Mouse (Mus musculus) liver, postnatal 0 days (tissue): ENCODE data around the gene Scamp3. TPM values are rescaled to one million over a fixed set of nuclear protein-coding genes. Genes with fewer than 3 reads are reported as not detected.

Source experiments
- ATAC-seq: fragments of 200-750 bp; cut with Nextera tagmentation; 2 replicates; pipeline ENCODE4 v1.8.0; 2017; ENCODE audit warnings: mild to moderate bottlenecking, moderate library complexity
- DNase-seq: peaks from one replicate; pipeline ENCODE4 v3.0.0-alpha.2; 2016
- H3K27ac ChIP-seq: fragments of 300-500 bp; sonication (generic); 2 replicates; pipeline ENCODE4 v1.5.1; 2014; ENCODE audit warnings: antibody characterized with exemption, moderate library complexity, mild to moderate bottlenecking, low read depth
- H3K27me3 ChIP-seq: fragments of 300-500 bp; sonication (generic); 2 replicates; pipeline ENCODE4 v1.6.1; 2014; ENCODE audit warnings: low read length, control low read depth, mixed read lengths; ENCODE audit not compliant: insufficient read depth
- H3K36me3 ChIP-seq: fragments of 300-500 bp; sonication (generic); replicated peaks from 2 replicates; pipeline ENCODE4 v1.6.1; 2014; ENCODE audit warnings: mild to moderate bottlenecking, control low read depth, low read length, moderate library complexity, mixed read lengths; ENCODE audit not compliant: insufficient read depth
- H3K4me1 ChIP-seq: fragments of 300-500 bp; sonication (generic); 2 replicates; pipeline ENCODE4 v1.6.1; 2014; ENCODE audit warnings: antibody characterized with exemption, mild to moderate bottlenecking, control low read depth; ENCODE audit not compliant: insufficient read depth
- H3K4me2 ChIP-seq: fragments of 300-500 bp; sonication (generic); 2 replicates; pipeline ENCODE4 v1.6.1; 2014; ENCODE audit warnings: low read depth, mild to moderate bottlenecking, low read length, moderate library complexity, mixed read lengths
- H3K4me3 ChIP-seq: fragments of 300-500 bp; sonication (generic); 2 replicates; pipeline ENCODE4 v1.5.1; 2014; ENCODE audit warnings: low read depth, low read length
- H3K9ac ChIP-seq: fragments of 300-500 bp; sonication (generic); replicated peaks from 2 replicates; pipeline ENCODE4 v1.6.1; 2014; ENCODE audit warnings: mild to moderate bottlenecking, moderate library complexity
- H3K9me3 ChIP-seq: fragments of 300-500 bp; sonication (generic); 2 replicates; pipeline ENCODE4 v1.6.1; 2016; ENCODE audit warnings: mild to moderate bottlenecking, control low read depth, low read length, mixed read lengths
- CTCF ChIP-seq: sonication (generic); IDR thresholded peaks from 2 replicates; pipeline ENCODE4 v1.5.1; 2016; ENCODE audit warnings: antibody characterized with exemption, low read depth
- EP300 ChIP-seq: IDR thresholded peaks from 2 replicates; pipeline ENCODE4 v1.6.1; 2016; ENCODE audit warnings: antibody characterized with exemption, low read depth, mild to moderate bottlenecking
- WGBS: fragments of 180-500 bp; shearing (Covaris S2); extraction: QIAGEN DNeasy Blood & Tissue Kit; methylation state at CpG from one replicate; pipeline ENCODE4 v1.1.7; 2014; ENCODE audit not compliant: insufficient replicate concordance; 5-methylcytosine and 5-hydroxymethylcytosine counted together
- polyA plus RNA-seq: library from polyadenylated mRNA; unstranded; fragments of >200 nt; fragmentation: Nextera tagmentation; extraction: Ambion mirVana; gene quantifications from 2 replicates; pipeline ENCODE4 v1.2.1, GENCODE M21; 2015

Gene Scamp3
- polyA plus RNA-seq, 1 experiment from 2014 or later = 52.2 TPM

GRCm38 (mm10) chr3:89182531-89183057 lies 5.3 kb downstream of the Scamp3 start:
- Histone ChIP-seq H3K4me2 (peak overlapping the region; percentile 85), H3K27me3 (no peaks in the 10 kb centered on the region), H3K4me1 (peaks cover 27% of the 10 kb centered on the region), H3K9me3 (no peaks in the 10 kb centered on the region), H3K4me3 (peak overlapping the region; percentile 53), H3K27ac (no peak overlapping the region), H3K9ac (peak overlapping the region; percentile 61; the same call in 1 of the 2 replicates), H3K36me3 (peaks cover 30% of the 10 kb centered on the region)
- TF ChIP-seq EP300 (no peak), CTCF (no peak)
- no peak for DNase-seq
- 31% methylated on average over 7 of the region's 7 CpGs for WGBS
- no peak for ATAC-seq

GRCm38 (mm10) chr3:89183058-89183958 lies 6.0 kb downstream of the Scamp3 start, which contains the start of gene Fam189b:
Fam189b (plus strand) TSS chr3:89183143.
- Histone ChIP-seq H3K36me3 (peaks cover 30% of the 10 kb centered on the region), H3K9ac (peak within 1 kb of the TSS; percentile 61), H3K27ac (0 out of 2 replicates have a peak within 1 kb of the TSS, but pooled peaks have one; percentile 8), H3K27me3 (no peaks in the 10 kb centered on the region), H3K9me3 (no peaks in the 10 kb centered on the region), H3K4me3 (peak within 1 kb of the TSS; percentile 53), H3K4me2 (peak within 1 kb of the TSS; percentile 85), H3K4me1 (peaks cover 22% of the 10 kb centered on the region)
- ATAC-seq (peak; percentile 87), DNase-seq (peak; percentile 78)
- TF ChIP-seq EP300 = no peak
- 13% methylated on average over 38 of the region's 39 CpGs for WGBS

GRCm38 (mm10) chr3:89183959-89184315 lies 6.7 kb downstream of the Scamp3 start:
- no peak overlapping the region for H3K27ac ChIP-seq
- peaks cover 17% of the 10 kb centered on the region for H3K4me1 ChIP-seq
- TF ChIP-seq CTCF (no peak), EP300 (no peak)
- DNase-seq (no peak), ATAC-seq (no peak)
- H3K4me3 ChIP-seq = no peak overlapping the region
- H3K27me3 ChIP-seq = no peaks in the 10 kb centered on the region
- 0 out of 2 replicates have a peak overlapping the region, but pooled peaks have one; percentile 61 for H3K9ac ChIP-seq
- H3K36me3 ChIP-seq = peaks cover 29% of the 10 kb centered on the region
- 79% methylated on average over 6 of the region's 6 CpGs for WGBS
- no peaks in the 10 kb centered on the region for H3K9me3 ChIP-seq
- peak overlapping the region; percentile 85 for H3K4me2 ChIP-seq

- DNase-seq = no peak
- ATAC-seq = no peak
- H3K36me3 ChIP-seq = peaks cover 4% of the 10 kb centered on the region
- no peaks in the 10 kb centered on the region for H3K9me3 ChIP-seq
- peaks cover 16% of the 10 kb centered on the region for H3K4me1 ChIP-seq
- H3K9ac ChIP-seq = no peak overlapping the region
- H3K4me2 ChIP-seq = peak overlapping the region; percentile 29; the same call in 1 of the 2 replicates
- 53% methylated on average over 23 of the region's 23 CpGs for WGBS
- no peak overlapping the region for H3K4me3 ChIP-seq
- 0 out of 2 replicates have a peak overlapping the region, but pooled peaks have one; percentile 16 for H3K27ac ChIP-seq
- H3K27me3 ChIP-seq = no peaks in the 10 kb centered on the region
- TF ChIP-seq EP300 (no peak), CTCF (no peak)
Observed at GRCm38 (mm10) chr3:89187197-89187596, 9.9 kb downstream of the Scamp3 start.

GRCm38 (mm10) chr3:89187690-89188477 lies 10.6 kb downstream of the Scamp3 start:
- Histone ChIP-seq H3K9ac (no peak overlapping the region), H3K36me3 (no peaks in the 10 kb centered on the region), H3K4me1 (peaks cover 9% of the 10 kb centered on the region), H3K4me2 (peak overlapping the region; percentile 29; the same call in 1 of the 2 replicates), H3K4me3 (no peak overlapping the region), H3K9me3 (no peaks in the 10 kb centered on the region), H3K27me3 (no peaks in the 10 kb centered on the region), H3K27ac (0 out of 2 replicates have a peak overlapping the region, but pooled peaks have one; percentile 16)
- TF ChIP-seq EP300 = no peak
- TF ChIP-seq CTCF = no peak
- ATAC-seq = no peak
- 63% methylated on average over 18 of the region's 18 CpGs for WGBS
- DNase-seq = no peak
